Mouse (Mus musculus) stomach, embryonic 14.5 days (tissue): ENCODE measurements around the gene Adcyap1r1. TPM values are rescaled to one million over a fixed set of nuclear protein-coding genes. Genes with fewer than 3 reads are reported as not detected.

Experiments used
- ATAC-seq: fragments of 200-750 bp; cut with Nextera tagmentation; 2 replicates; pipeline ENCODE4 v1.8.0; 2017; ENCODE audit warnings: low read depth, moderate TSS enrichment; ENCODE audit not compliant: insufficient number of reproducible peaks, insufficient read depth, low FRiP score
- H3K27ac ChIP-seq: fragments of 300-500 bp; sonication (generic); 2 replicates; pipeline ENCODE4 v1.5.1; 2014; ENCODE audit warnings: mild to moderate bottlenecking, low read length, moderate library complexity, mixed read lengths
- H3K27me3 ChIP-seq: fragments of 300-500 bp; sonication (generic); 2 replicates; pipeline ENCODE4 v1.6.1; 2014; ENCODE audit warnings: low read length, control low read depth, mixed read lengths; ENCODE audit not compliant: control insufficient read depth, insufficient read depth
- H3K36me3 ChIP-seq: fragments of 300-500 bp; sonication (generic); 2 replicates; pipeline ENCODE4 v1.6.1; 2014; ENCODE audit warnings: mild to moderate bottlenecking, control low read depth, low read length, moderate library complexity, mixed read lengths; ENCODE audit not compliant: control insufficient read depth, insufficient read depth
- H3K4me1 ChIP-seq: fragments of 300-500 bp; sonication (generic); 2 replicates; pipeline ENCODE4 v1.6.1; 2014; ENCODE audit warnings: low read length, control low read depth, mixed read lengths; ENCODE audit not compliant: control insufficient read depth, insufficient read depth
- H3K4me2 ChIP-seq: fragments of 300-500 bp; sonication (generic); replicated peaks from 2 replicates; pipeline ENCODE4 v1.6.1; 2014; ENCODE audit warnings: low read depth, low read length, control low read depth
- H3K4me3 ChIP-seq: fragments of 300-500 bp; sonication (generic); 2 replicates; pipeline ENCODE4 v1.5.1; 2014; ENCODE audit warnings: low read depth, low read length, control low read depth
- H3K9ac ChIP-seq: fragments of 300-500 bp; sonication (generic); replicated peaks from 2 replicates; pipeline ENCODE4 v1.6.1; 2014; ENCODE audit warnings: low read depth, mild to moderate bottlenecking, control low read depth, low read length, moderate library complexity, mixed read lengths
- H3K9me3 ChIP-seq: fragments of 300-500 bp; sonication (generic); 2 replicates; pipeline ENCODE4 v1.6.1; 2016; ENCODE audit warnings: low read depth, low read length, control low read depth; ENCODE audit not compliant: control insufficient read depth
- WGBS: fragments of 180-500 bp; shearing (Covaris S2); extraction: QIAGEN DNeasy Blood & Tissue Kit; methylation state at CpG from one replicate; pipeline ENCODE4 v1.1.7; 2014; 5-methylcytosine and 5-hydroxymethylcytosine counted together
- polyA plus RNA-seq: library from polyadenylated mRNA; unstranded; fragments of >200 nt; fragmentation: Nextera tagmentation; extraction: Ambion mirVana; gene quantifications from 2 replicates; pipeline ENCODE4 v1.2.1, GENCODE M21; 2014

Adcyap1r1 gene
- polyA plus RNA-seq, 1 experiment from 2014 or later = 13.8 TPM

- Histone ChIP-seq H3K4me3 (no peak overlapping the region), H3K9me3 (no peaks in the 10 kb centered on the region), H3K4me2 (no peak overlapping the region), H3K27me3 (0 out of 2 replicates have a peak, but pooled peaks cover 7% of the 10 kb centered on the region), H3K9ac (no peak overlapping the region), H3K4me1 (no peaks in the 10 kb centered on the region), H3K36me3 (no peaks in the 10 kb centered on the region), H3K27ac (no peak overlapping the region)
- 64% methylated on average over 7 of the region's 7 CpGs for WGBS
- ATAC-seq = no peak
Measured at GRCm38 (mm10) chr6:55457727-55458126, 5.9 kb downstream of the Adcyap1r1 start.

GRCm38 (mm10) chr6:55458156-55458555, 6.4 kb downstream of the Adcyap1r1 start:
- Histone ChIP-seq H3K9ac (no peak overlapping the region), H3K4me3 (no peak overlapping the region), H3K36me3 (no peaks in the 10 kb centered on the region), H3K4me1 (no peaks in the 10 kb centered on the region), H3K9me3 (no peaks in the 10 kb centered on the region), H3K27me3 (0 out of 2 replicates have a peak, but pooled peaks cover 3% of the 10 kb centered on the region), H3K27ac (no peak overlapping the region), H3K4me2 (no peak overlapping the region)
- no peak for ATAC-seq
- WGBS = 46% methylated on average over 1 of the region's 1 CpGs

- H3K36me3 ChIP-seq = no peaks in the 10 kb centered on the region
- no peaks in the 10 kb centered on the region for H3K4me1 ChIP-seq
- ATAC-seq = no peak
- no peaks in the 10 kb centered on the region for H3K27me3 ChIP-seq
- WGBS = 82% methylated on average over 20 of the region's 20 CpGs
- H3K27ac ChIP-seq = no peak overlapping the region
- no peak overlapping the region for H3K9ac ChIP-seq
- H3K4me2 ChIP-seq = no peak overlapping the region
- H3K4me3 ChIP-seq = no peak overlapping the region
- no peaks in the 10 kb centered on the region for H3K9me3 ChIP-seq
Measured at GRCm38 (mm10) chr6:55459545-55460397, 8.0 kb downstream of the Adcyap1r1 start.

GRCm38 (mm10) chr6:55461141-55461540, 9.4 kb downstream of the Adcyap1r1 start:
- WGBS = 60% methylated on average over 5 of the region's 5 CpGs
- ATAC-seq = no peak
- Histone ChIP-seq H3K27ac (no peak overlapping the region), H3K9ac (no peak overlapping the region), H3K4me2 (no peak overlapping the region), H3K27me3 (no peaks in the 10 kb centered on the region), H3K9me3 (no peaks in the 10 kb centered on the region), H3K4me3 (no peak overlapping the region), H3K4me1 (no peaks in the 10 kb centered on the region), H3K36me3 (no peaks in the 10 kb centered on the region)

GRCm38 (mm10) chr6:55461678-55462077, 9.9 kb downstream of the Adcyap1r1 start:
- ATAC-seq = no peak

GRCm38 (mm10) chr6:55462394-55462793, 10.6 kb downstream of the Adcyap1r1 start:
- Histone ChIP-seq H3K4me2 (no peak overlapping the region), H3K27me3 (no peaks in the 10 kb centered on the region), H3K27ac (no peak overlapping the region), H3K4me1 (no peaks in the 10 kb centered on the region), H3K36me3 (no peaks in the 10 kb centered on the region), H3K9ac (no peak overlapping the region), H3K9me3 (no peaks in the 10 kb centered on the region), H3K4me3 (no peak overlapping the region)
- no peak for ATAC-seq
- 79% methylated on average over 1 of the region's 1 CpGs for WGBS

More at GRCm38 (mm10) chr6:55461678-55462077, 9.9 kb downstream of the Adcyap1r1 start:
- Histone ChIP-seq H3K4me1 (no peaks in the 10 kb centered on the region), H3K4me2 (no peak overlapping the region), H3K36me3 (no peaks in the 10 kb centered on the region), H3K9me3 (no peaks in the 10 kb centered on the region), H3K4me3 (no peak overlapping the region), H3K9ac (no peak overlapping the region), H3K27ac (no peak overlapping the region), H3K27me3 (no peaks in the 10 kb centered on the region)
- WGBS = 86% methylated on average over 2 of the region's 2 CpGs

- no peak for ATAC-seq
- WGBS = 77% methylated on average over 7 of the region's 7 CpGs
- no peaks in the 10 kb centered on the region for H3K36me3 ChIP-seq
- no peak overlapping the region for H3K4me2 ChIP-seq
- no peaks in the 10 kb centered on the region for H3K27me3 ChIP-seq
- H3K4me3 ChIP-seq = no peak overlapping the region
- no peak overlapping the region for H3K27ac ChIP-seq
- no peak overlapping the region for H3K9ac ChIP-seq
- H3K4me1 ChIP-seq = no peaks in the 10 kb centered on the region
- no peaks in the 10 kb centered on the region for H3K9me3 ChIP-seq
Measured at GRCm38 (mm10) chr6:55463966-55464365, 12.2 kb downstream of the Adcyap1r1 start.

- 85% methylated on average over 4 of the region's 4 CpGs for WGBS
- Histone ChIP-seq H3K27ac (no peak overlapping the region), H3K36me3 (no peaks in the 10 kb centered on the region), H3K4me2 (no peak overlapping the region), H3K9ac (no peak overlapping the region), H3K27me3 (no peaks in the 10 kb centered on the region), H3K4me1 (no peaks in the 10 kb centered on the region), H3K9me3 (no peaks in the 10 kb centered on the region), H3K4me3 (no peak overlapping the region)
- ATAC-seq = no peak
Measured at GRCm38 (mm10) chr6:55465311-55465710, 13.5 kb downstream of the Adcyap1r1 start.
